Mouse (Mus musculus): Measurements from ENCODE around the gene Olfr765.
"Not testable (repeated sequence)": the region's sequence is repeated elsewhere in the genome, so short reads cannot be mapped to it uniquely, and the experiment has no call there.

Gene Olfr765

DNA sequence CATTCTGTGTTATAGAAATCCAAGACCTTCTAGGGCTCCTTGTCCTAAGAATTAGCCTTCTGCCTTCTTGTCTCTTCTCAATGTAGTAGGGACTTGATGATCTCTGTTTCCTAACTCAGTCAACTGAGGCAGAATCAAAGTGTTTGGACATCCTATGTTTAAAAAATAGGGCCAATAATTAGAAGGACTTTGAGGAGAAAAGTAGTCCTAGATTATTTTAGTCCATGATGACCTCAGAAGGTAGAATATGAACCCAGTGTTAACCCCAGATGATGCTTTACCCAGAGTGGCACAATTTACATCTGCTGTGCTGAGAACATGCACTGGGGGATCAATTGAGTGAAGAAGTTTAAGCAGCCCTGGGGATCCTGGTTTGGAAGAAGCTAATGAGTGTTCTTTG, at the start of gene Olfr765:
TSS of gene Olfr765 (minus strand) at position 101 of the 400 bp plus-strand sequence.
- not testable (repeated sequence) for DNase-seq (ENCODE audit: low read depth, low spot score)

DNA sequence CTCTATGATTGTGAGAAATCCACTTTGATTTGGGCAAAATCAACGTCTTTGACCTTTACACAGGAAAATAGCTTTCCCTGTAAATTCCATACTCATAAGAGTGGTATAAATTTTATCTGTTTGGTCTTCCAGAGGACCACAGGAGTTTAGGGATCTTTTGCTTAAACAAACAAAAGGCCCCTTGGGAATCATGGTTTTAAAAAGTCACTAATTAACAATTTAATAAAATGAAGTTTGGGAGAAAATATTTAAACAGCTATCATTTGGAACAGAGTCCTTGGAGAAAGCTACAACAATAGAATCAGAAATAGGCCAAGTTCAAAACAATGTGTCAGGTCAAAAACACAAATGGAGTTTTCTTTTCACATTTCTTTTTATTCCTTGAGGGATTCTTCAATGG, 49.5 kb upstream of the Olfr765 start, which contains the start of gene Olfr768:
TSS of gene Olfr768 (minus strand) at position 101 of the 400 bp plus-strand sequence.
- DNase-seq (ENCODE audit: low read depth, low spot score), result no peak

DNA sequence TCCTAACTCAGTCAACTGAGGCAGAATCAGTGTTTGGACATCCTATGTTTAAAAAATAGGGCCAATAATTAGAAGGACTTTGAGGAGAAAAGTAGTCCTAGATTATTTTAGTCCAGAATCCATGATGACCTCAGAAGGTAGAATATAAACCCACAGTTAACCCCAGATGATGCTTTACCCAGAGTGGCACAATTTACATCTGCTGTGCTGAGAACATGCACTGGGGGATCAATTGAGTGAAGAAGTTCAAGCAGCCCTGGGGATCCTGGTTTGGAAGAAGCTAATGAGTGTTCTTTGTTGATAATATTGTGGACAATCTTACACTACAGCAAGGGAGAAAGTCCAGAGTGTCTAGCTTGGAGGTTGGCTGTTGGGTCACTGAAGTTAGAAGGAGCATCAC, 33.0 kb upstream of the Olfr765 start, which contains the start of gene Olfr767:
TSS of gene Olfr767 (minus strand) at position 101 of the 400 bp plus-strand sequence.
- DNase-seq (ENCODE audit: low read depth, low spot score), result not testable (repeated sequence)

DNA sequence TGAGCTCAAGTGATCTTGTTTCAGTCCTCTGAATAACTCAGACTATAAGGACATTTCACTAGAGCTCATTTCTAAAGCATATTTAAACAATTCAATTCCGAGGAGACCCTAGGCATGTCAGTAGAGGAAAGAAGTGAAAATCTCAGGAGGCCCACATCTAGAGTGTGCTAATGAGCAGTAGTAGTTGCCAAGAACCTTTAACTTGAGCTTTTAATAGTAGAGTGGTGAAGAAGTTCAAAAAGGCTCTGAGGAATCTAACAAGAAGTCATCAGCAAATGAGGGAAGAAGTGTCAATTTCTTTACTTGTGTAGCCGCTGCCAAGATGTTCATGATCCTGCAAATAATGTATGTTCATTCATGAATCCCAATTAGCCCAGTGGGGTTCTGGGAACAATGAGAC, 19.1 kb upstream of the Olfr765 start, which contains the start of gene Olfr766-ps1:
TSS of gene Olfr766-ps1 (minus strand) at position 101 of the 400 bp plus-strand sequence.
- no peak for DNase-seq (ENCODE audit: low read depth, low spot score)

- no peak for DNase-seq (ENCODE audit: low read depth, low spot score)
Measured at GRCm38 (mm10) chr10:129039796-129040195, 10.0 kb downstream of the Olfr765 start, which contains the start of gene Olfr764-ps1. TSS of gene Olfr764-ps1 (minus strand) at chr10:129039896.

- no peak for DNase-seq (ENCODE audit: low read depth, low spot score)
Measured at GRCm38 (mm10) chr10:129028343-129028742, 21.5 kb downstream of the Olfr765 start.

DNA sequence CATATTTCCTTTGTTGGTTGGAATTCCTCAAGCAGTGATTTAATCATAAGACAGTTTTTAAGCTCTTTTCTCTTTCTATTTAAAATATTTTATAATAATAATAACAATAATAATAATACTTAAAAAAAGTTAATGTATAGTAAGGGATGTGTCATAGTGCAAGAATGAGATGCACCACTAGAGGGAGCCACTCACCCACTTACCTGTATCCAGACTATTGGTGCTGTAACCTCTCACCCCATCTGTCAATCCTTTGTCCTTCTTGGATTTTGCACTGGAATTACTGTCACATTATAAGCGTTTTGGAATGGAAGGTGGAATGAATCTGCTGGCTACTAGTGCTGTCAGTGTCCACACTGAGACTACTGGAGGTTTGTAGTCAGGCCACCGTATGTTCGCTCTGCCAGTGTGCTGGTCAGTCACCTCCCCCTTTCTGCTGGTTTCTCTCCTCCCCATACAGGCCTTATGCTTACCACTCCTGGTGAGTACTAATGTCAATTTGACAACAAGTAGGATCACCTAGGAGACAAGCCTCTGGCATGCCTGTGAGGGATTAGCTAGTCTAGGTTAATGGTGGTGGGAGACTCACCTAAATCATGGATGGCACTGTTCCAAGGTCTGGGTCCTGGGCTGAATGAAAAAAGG, 23.7 kb downstream of the Olfr765 start:
- peak; percentile 65 for DNase-seq (ENCODE audit: low read depth, low spot score)

GRCm38 (mm10) chr10:129023319-129023718, 26.5 kb downstream of the Olfr765 start:
- DNase-seq (ENCODE audit: low read depth, low spot score), result peak; percentile 34

- DNase-seq (ENCODE audit: low read depth, low spot score), result no peak
Measured at GRCm38 (mm10) chr10:129014477-129014876, 35.3 kb downstream of the Olfr765 start.

DNA sequence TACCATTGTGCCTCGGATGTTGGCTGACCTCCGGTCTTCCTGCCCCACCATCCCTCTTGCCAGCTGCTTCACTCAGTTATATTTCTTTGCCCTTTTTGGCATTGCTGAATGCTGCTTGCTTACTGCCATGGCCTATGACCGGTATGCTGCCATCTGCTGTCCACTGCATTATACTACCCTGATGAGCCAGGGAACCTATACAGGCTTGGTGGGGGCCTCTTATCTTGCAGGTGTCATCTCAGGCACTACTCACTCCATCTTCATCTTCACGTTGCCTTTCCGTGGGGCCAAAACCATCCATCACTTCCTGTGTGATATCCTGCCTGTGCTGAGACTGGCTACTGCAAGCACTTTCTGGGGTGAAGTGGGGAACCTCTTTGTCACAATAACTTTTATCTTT, 38.3 kb downstream of the Olfr765 start:
- DNase-seq (ENCODE audit: low read depth, low spot score), result not testable (repeated sequence)

DNA sequence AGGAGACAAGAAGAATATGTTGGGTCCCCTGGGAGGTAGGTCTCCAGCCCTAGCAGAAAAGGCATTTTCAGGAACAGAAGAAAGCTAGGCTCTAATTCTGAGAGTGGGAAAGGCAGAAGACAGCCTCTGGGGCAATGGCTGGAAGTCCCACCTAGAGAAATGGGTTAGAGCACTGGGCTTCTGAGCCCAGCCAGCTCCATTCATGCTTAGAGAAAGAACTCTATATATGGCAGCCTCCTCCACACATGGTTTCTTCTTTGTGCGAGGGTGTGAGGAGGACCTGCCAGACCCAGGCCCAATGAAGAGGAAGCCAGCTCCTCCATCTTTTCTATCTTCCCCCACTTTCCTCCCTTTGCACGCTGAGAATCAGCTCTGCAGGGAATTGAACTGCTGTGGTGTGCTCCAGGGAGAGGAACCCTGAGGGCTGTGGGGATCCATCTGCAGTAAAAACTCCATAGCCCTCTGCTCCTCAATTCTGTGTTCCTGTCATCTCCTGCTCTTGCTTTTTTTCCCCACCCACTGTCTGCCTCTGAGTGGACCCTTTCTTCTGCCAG, 39.4 kb downstream of the Olfr765 start, which contains the start of gene Olfr763:
TSS of gene Olfr763 (plus strand) at position 504 of the 554 bp plus-strand sequence.
- no peak for DNase-seq (ENCODE audit: low read depth, low spot score)

DNA sequence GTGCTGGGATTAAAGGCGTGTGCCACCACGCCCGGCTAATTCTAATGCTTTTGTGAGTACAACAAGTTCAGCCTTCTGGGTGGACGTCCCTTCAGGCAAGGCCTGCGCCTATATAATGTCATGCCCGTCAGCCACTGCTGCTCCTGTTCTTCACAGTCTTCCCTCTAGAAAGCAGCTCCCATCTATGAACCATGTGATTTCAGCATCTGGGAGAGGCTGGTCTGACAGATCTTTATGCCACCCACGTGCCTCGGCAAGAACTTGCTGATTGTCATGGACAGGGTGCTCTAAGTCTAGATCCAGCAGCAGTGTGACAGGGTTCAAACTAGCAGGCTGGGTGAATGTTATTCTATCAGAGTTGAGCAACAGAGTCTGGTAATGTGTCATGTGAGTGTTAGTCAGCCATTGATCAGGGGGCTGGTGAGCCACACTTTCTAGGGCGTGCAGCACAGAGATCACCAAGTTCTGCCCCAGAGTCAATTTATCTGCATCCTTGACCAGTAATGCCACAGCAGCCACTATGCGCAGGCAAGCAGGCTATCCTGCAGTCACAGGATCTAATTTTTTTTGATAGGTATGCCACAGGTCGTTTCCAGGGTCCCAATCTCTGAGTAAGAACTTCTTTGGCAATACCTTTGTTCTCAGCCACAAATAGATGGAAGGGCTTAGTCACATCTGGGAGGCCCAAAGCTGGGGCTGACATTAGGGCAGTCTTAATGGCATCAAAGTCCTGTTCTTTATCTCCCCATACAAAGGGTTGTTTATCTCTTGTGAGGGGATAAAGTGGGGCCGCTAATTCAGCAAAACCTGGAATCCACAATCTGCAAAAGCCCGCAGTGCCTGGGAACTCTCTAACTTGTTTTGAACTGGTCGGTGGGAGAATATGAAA, 45.5 kb downstream of the Olfr765 start:
- no peak for DNase-seq (ENCODE audit: low read depth, low spot score)

DNA sequence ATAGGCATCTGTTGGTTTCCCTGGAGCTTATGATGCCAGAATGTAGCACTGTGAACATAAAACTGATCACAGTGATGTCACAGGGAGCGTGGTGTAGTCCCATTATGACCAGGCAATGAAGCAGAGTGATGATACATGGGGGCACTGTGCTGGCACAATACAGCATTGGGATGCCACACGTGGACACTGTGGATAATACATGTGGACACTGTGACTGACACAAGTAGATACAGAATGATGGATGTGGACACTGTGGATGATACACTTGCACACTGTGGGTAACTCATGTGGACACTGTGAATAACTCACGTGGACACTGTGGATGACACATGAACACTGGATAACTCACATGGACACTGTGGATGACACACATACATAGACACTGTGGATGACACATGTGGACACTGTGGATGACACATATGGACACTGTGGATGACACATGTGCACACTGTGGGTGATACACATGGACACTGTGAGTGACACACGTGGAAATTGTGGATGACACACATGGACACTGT, 53.2 kb downstream of the Olfr765 start:
- no peak for DNase-seq (ENCODE audit: low read depth, low spot score)

- DNase-seq (ENCODE audit: low read depth, low spot score), result no peak
Measured at GRCm38 (mm10) chr10:128995796-128996195, 54.0 kb downstream of the Olfr765 start.

All from ES-CJ7 (cell line).